Comparison of ENCODE assay signal across 10 mouse cellular contexts in genomic region chr7:45710477-45711191, GRCm38 (mm10). TPM values are rescaled to one million over a fixed set of nuclear protein-coding genes. Genes with fewer than 3 reads are reported as not detected.
DNase-seq lines count a peak whose midpoint lies in the region; ATAC-seq and TF ChIP-seq lines count a peak whose summit lies in the region.
"Had no signal": no experiment of that assay in that cellular context is flagged by ENCODE, and none has a peak within 500 bp of the region (broad histone marks: within the 10 kb centered on the region; RNA-seq: fewer than 3 reads in every experiment).

No protein-coding gene starts in this region.

- H3K4me1 ChIP-seq in heart, adult 2 months (ENCODE audit: control insufficient read depth, insufficient read depth, low read length) = peaks cover 17% of the 10 kb centered on the region
- H3K4me1 ChIP-seq in heart, embryonic 12.5 days (replicated peaks) = peaks cover 52% of the 10 kb centered on the region
- H3K4me1 ChIP-seq in midbrain, embryonic 15.5 days = peaks cover 70% of the 10 kb centered on the region

- H3K9ac ChIP-seq in heart, adult 2 months (ENCODE audit: low read depth, low read length) = no peak overlapping the region
- H3K9ac ChIP-seq in heart, embryonic 12.5 days = no peak overlapping the region
- H3K9ac ChIP-seq in midbrain, embryonic 15.5 days = no peak overlapping the region
- H3K9ac ChIP-seq: limb, embryonic 13.5 days had no signal

- peak; percentile 50 to 56 for DNase-seq in adrenal gland, postnatal 36 days
- no peak for DNase-seq in adrenal gland, postnatal 25 days
- DNase-seq in heart, adult 2 months = peak in 1 of 2 experiments; percentile 28
- DNase-seq in left cerebral cortex, postnatal 36 days (ENCODE audit: low spot score in 2 of 2) = peak; percentile 39 to 53
- DNase-seq in left cerebral cortex, adult 8-10 months (ENCODE audit: low spot score in 2 of 2) = no peak
- DNase-seq in frontal cortex, adult 2 months (ENCODE audit: extremely low spot score in 1 of 2, low spot score in 1 of 2) = no peak
- DNase-seq: heart, postnatal 4 days had no signal

- 93% methylated on average over 20 of the region's 20 CpGs for WGBS in heart, adult 2 months
- 92% methylated on average over 20 of the region's 20 CpGs for WGBS in heart, embryonic 12.5 days
- 94% methylated on average over 20 of the region's 20 CpGs for WGBS in midbrain, embryonic 15.5 days

- no peak for TF ChIP-seq CTCF in heart, adult 2 months (IDR thresholded peaks at IDR 0.05)

- intact Hi-C loops in heart, adult 2 months (cut with DNase I) = loop anchor here (10.0 kb wide), 1 partner anchor 966 kb away; the partner anchor contains the start of gene Vrk3
- intact Hi-C loops in left cerebral cortex, postnatal 36 days (cut with DNase I) = no loop called here

- H3K36me3 ChIP-seq in heart, adult 2 months (ENCODE audit: control insufficient read depth, insufficient read depth, low read length) = peaks cover 26% of the 10 kb centered on the region
- H3K36me3 ChIP-seq in heart, embryonic 12.5 days = peaks cover 43% of the 10 kb centered on the region
- H3K36me3 ChIP-seq in midbrain, embryonic 15.5 days (replicated peaks) = peaks cover 32% of the 10 kb centered on the region

- peak; percentile 84 for TF ChIP-seq EP300 in heart, adult 2 months (IDR thresholded peaks at IDR 0.05; ENCODE audit: insufficient read depth, low read depth, low read length)

- peak; percentile 81 for TF ChIP-seq POLR2A in heart, adult 2 months (IDR thresholded peaks at IDR 0.05; ENCODE audit: insufficient read depth, low read depth, low read length)

- H3K9me3 ChIP-seq in heart, embryonic 12.5 days (replicated peaks) = no peaks in the 10 kb centered on the region
- H3K9me3 ChIP-seq in midbrain, embryonic 15.5 days = no peaks in the 10 kb centered on the region
- H3K9me3 ChIP-seq: limb, embryonic 13.5 days had no signal

- no peak overlapping the region for H3K4me2 ChIP-seq in heart, embryonic 12.5 days
- H3K4me2 ChIP-seq in midbrain, embryonic 15.5 days = no peak overlapping the region
- H3K4me2 ChIP-seq: limb, embryonic 13.5 days had no signal

- H3K27ac ChIP-seq in heart, adult 2 months = no peak overlapping the region
- H3K27ac ChIP-seq in heart, embryonic 12.5 days (ENCODE audit: poor library complexity, severe bottlenecking) = no peak overlapping the region
- H3K27ac ChIP-seq in midbrain, embryonic 15.5 days = peak overlapping the region; percentile 79
- H3K27ac ChIP-seq: limb, embryonic 13.5 days had no signal

- H3K27me3 ChIP-seq in heart, adult 2 months (ENCODE audit: control insufficient read depth, insufficient read depth, low read length) = no peaks in the 10 kb centered on the region
- no peaks in the 10 kb centered on the region for H3K27me3 ChIP-seq in heart, embryonic 12.5 days (replicated peaks)
- no peaks in the 10 kb centered on the region for H3K27me3 ChIP-seq in midbrain, embryonic 15.5 days (replicated peaks)
- H3K27me3 ChIP-seq: limb, embryonic 13.5 days had no signal

- ATAC-seq in heart, embryonic 12.5 days (ENCODE audit: insufficient number of reproducible peaks, low FRiP score) = no peak
- ATAC-seq in midbrain, embryonic 15.5 days (replicated peaks) = no peak

- no peaks in the 10 kb centered on the region for H3K79me2 ChIP-seq in heart, adult 2 months (replicated peaks; ENCODE audit: control insufficient read depth, insufficient read depth, low read length)

- no peak overlapping the region for H3K4me3 ChIP-seq in heart, adult 2 months
- no peak overlapping the region for H3K4me3 ChIP-seq in heart, embryonic 12.5 days
- no peak overlapping the region for H3K4me3 ChIP-seq in midbrain, embryonic 15.5 days
- H3K4me3 ChIP-seq: limb, embryonic 13.5 days had no signal

RNA-seq across cellular contexts. Expression of gene Rpl18, which starts 4.6 kb away (rescaled TPM):
- 1,000 to 10,000 TPM; 1,050 to 1,062 TPM for total RNA-seq in adrenal gland, postnatal 36 days (2021)
- 964 and 1,249 TPM in 2 replicates for total RNA-seq in adrenal gland, postnatal 25 days (2021)
- 100 to 1,000 TPM; 496 to 617 TPM for total RNA-seq in heart, adult 2 months (2021)
- 580 and 697 TPM in 2 replicates for polyA plus RNA-seq in heart, adult 2 months (2012; rRNA removed)
- 603 and 625 TPM in 2 replicates for polyA plus RNA-seq in heart, embryonic 12.5 days (2016; fragmentation: Nextera tagmentation; extraction: Ambion mirVana)
- 100 to 1,000 TPM; 284 to 337 TPM for total RNA-seq in left cerebral cortex, postnatal 36 days (2021)
- 100 to 1,000 TPM; 340 to 384 (median 357) TPM for total RNA-seq in left cerebral cortex, adult 8-10 months (2022)
- polyA plus RNA-seq in midbrain, embryonic 15.5 days (2015; fragmentation: Nextera tagmentation; extraction: Ambion mirVana) = 537 and 538 TPM in 2 replicates
- 280 and 304 TPM in 2 replicates for polyA plus RNA-seq in frontal cortex, adult 2 months (2012; rRNA removed)

RNA-seq across cellular contexts. Expression of gene Dbp, which starts 5.7 kb away (rescaled TPM):
- total RNA-seq in adrenal gland, postnatal 36 days (2021) = 100 to 1,000 TPM; 125 to 262 TPM
- total RNA-seq in adrenal gland, postnatal 25 days (2021) = 282 and 444 TPM in 2 replicates
- total RNA-seq in heart, adult 2 months (2021) = 100 to 1,000 TPM in 1 of 2 experiments, 1 to 10 TPM in 1; 6.4 to 134 TPM
- polyA plus RNA-seq in heart, adult 2 months (2012; rRNA removed) = 49.3 and 93.6 TPM in 2 replicates
- 4.1 and 5.3 TPM in 2 replicates for polyA plus RNA-seq in heart, embryonic 12.5 days (2016; fragmentation: Nextera tagmentation; extraction: Ambion mirVana)
- total RNA-seq in left cerebral cortex, postnatal 36 days (2021) = 100 to 1,000 TPM; 128 to 138 TPM
- total RNA-seq in left cerebral cortex, adult 8-10 months (2022) = 100 to 1,000 TPM; 164 to 236 (median 186) TPM
- 3.3 and 3.8 TPM in 2 replicates for polyA plus RNA-seq in midbrain, embryonic 15.5 days (2015; fragmentation: Nextera tagmentation; extraction: Ambion mirVana)
- 208 and 221 TPM in 2 replicates for polyA plus RNA-seq in frontal cortex, adult 2 months (2012; rRNA removed)

RNA-seq across cellular contexts. Expression of gene Sphk2, which starts 7.2 kb away (rescaled TPM):
- 10 to 100 TPM; 35.5 to 35.6 TPM for total RNA-seq in adrenal gland, postnatal 36 days (2021)
- 38.2 and 42.0 TPM in 2 replicates for total RNA-seq in adrenal gland, postnatal 25 days (2021)
- total RNA-seq in heart, adult 2 months (2021) = 10 to 100 TPM; 15.9 to 18.2 TPM
- polyA plus RNA-seq in heart, adult 2 months (2012; rRNA removed) = 24.1 and 24.9 TPM in 2 replicates
- polyA plus RNA-seq in heart, embryonic 12.5 days (2016; fragmentation: Nextera tagmentation; extraction: Ambion mirVana) = 18.5 and 20.0 TPM in 2 replicates
- 10 to 100 TPM; 29.9 to 30.0 TPM for total RNA-seq in left cerebral cortex, postnatal 36 days (2021)
- total RNA-seq in left cerebral cortex, adult 8-10 months (2022) = 10 to 100 TPM; 24.9 to 27.4 (median 25.3) TPM
- polyA plus RNA-seq in midbrain, embryonic 15.5 days (2015; fragmentation: Nextera tagmentation; extraction: Ambion mirVana) = 24.5 and 26.4 TPM in 2 replicates
- 22.4 and 23.3 TPM in 2 replicates for polyA plus RNA-seq in frontal cortex, adult 2 months (2012; rRNA removed)

RNA-seq across cellular contexts. Expression of gene Fam83e, which starts 10.4 kb away (rescaled TPM):
- total RNA-seq in adrenal gland, postnatal 36 days (2021) = under 1 TPM; 0.36 to 0.46 TPM
- 0.30 and 0.76 TPM in 2 replicates for total RNA-seq in adrenal gland, postnatal 25 days (2021)
- total RNA-seq in heart, adult 2 months (2021) = under 1 TPM; 0.13 to 0.34 TPM
- 0.64 and 1.1 TPM in 2 replicates for polyA plus RNA-seq in heart, adult 2 months (2012; rRNA removed)
- 0.29 and 0.33 TPM in 2 replicates for polyA plus RNA-seq in heart, embryonic 12.5 days (2016; fragmentation: Nextera tagmentation; extraction: Ambion mirVana)
- not detected for total RNA-seq in left cerebral cortex, postnatal 36 days (2021)
- total RNA-seq in left cerebral cortex, adult 8-10 months (2022) = under 1 TPM in 1 of 4 experiments, not detected in 3; 0.14 TPM
- polyA plus RNA-seq in midbrain, embryonic 15.5 days (2015; fragmentation: Nextera tagmentation; extraction: Ambion mirVana) = 0.54 and 0.74 TPM in 2 replicates
- polyA plus RNA-seq in frontal cortex, adult 2 months (2012; rRNA removed) = 0.18 and 0.21 TPM in 2 replicates

RNA-seq across cellular contexts. Expression of gene Car11, which starts 11.0 kb away (rescaled TPM):
- total RNA-seq in adrenal gland, postnatal 36 days (2021) = 10 to 100 TPM in 1 of 2 experiments, 1 to 10 TPM in 1; 8.6 to 10.2 TPM
- total RNA-seq in adrenal gland, postnatal 25 days (2021) = 15.7 and 15.8 TPM in 2 replicates
- total RNA-seq in heart, adult 2 months (2021) = 1 to 10 TPM; 5.2 to 6.8 TPM
- 10.6 and 14.4 TPM in 2 replicates for polyA plus RNA-seq in heart, adult 2 months (2012; rRNA removed)
- 5.4 and 5.8 TPM in 2 replicates for polyA plus RNA-seq in heart, embryonic 12.5 days (2016; fragmentation: Nextera tagmentation; extraction: Ambion mirVana)
- 100 to 1,000 TPM; 209 to 228 TPM for total RNA-seq in left cerebral cortex, postnatal 36 days (2021)
- total RNA-seq in left cerebral cortex, adult 8-10 months (2022) = 100 to 1,000 TPM; 230 to 247 (median 241) TPM
- polyA plus RNA-seq in midbrain, embryonic 15.5 days (2015; fragmentation: Nextera tagmentation; extraction: Ambion mirVana) = 70.7 and 73.8 TPM in 2 replicates
- polyA plus RNA-seq in frontal cortex, adult 2 months (2012; rRNA removed) = 283 and 318 TPM in 2 replicates

Comparison
In these comparisons a context has a peak if more than half of its experiments do, and no peak if none do; other contexts are left out.
1. DNase-seq: peak in adrenal gland, postnatal 36 days (2 of 2) and left cerebral cortex, postnatal 36 days (2 of 2); none in adrenal gland, postnatal 25 days (single experiment), left cerebral cortex, adult 8-10 months (0 of 2) and frontal cortex, adult 2 months (0 of 2).